Mouse (Mus musculus): ENCODE results near the gene Trio. TPM values are rescaled to one million over a fixed set of nuclear protein-coding genes. Genes with fewer than 3 reads are reported as not detected.
A peak's percentile ranks its signal among the peaks of the same experiment; 100 is the strongest.

Gene Trio
- total RNA-seq, 2 experiments from 2014 or later, result 159 to 162 TPM

GRCm38 (mm10) chr15:27806219-27806618 lies 219.4 kb downstream of the Trio start:
- DNase-seq (ENCODE audit: low spot score in 2 of 2), result peak in 1 of 2 experiments; percentile 54

DNA sequence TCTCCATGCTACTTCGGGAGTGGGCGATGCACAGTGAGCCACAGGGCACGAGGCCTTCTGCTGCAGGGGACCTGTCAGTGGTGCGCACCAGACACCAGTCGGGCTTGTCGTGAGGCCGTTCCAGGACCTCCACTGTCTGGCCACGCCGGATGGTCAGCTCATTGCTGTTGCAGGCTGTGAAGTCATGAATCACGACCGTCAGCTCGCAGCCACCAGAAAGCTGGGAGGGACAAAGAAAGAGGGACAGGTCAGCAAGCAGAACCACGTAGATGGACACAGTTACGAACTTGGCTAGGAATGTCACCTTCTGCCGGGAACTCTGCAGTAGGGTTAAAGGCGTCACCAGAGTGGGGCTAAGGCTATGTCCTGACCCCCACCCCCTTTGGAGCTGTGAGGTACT lies 220.0 kb downstream of the Trio start:
- no peak for DNase-seq (ENCODE audit: low spot score in 2 of 2)

DNA sequence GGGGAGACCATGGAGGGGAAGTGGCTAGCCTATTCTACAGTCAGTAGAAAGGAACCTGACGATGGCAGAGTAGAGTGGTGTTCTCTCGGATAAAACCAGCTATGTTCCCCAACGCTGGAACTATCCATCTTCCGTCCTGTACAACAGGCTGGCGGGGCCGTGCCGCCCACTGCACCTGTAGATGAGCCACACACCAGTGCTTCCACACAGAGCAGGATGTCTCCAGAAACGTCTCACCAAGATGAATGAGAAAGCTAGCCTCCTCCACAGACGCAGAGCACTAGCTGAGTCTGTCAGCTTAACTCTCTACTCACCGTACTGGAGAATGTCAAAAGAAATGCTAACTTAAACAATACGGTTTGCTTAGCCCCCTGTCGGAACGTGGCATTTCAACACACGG lies 221.2 kb downstream of the Trio start:
- DNase-seq (ENCODE audit: low spot score in 2 of 2), result no peak

DNA sequence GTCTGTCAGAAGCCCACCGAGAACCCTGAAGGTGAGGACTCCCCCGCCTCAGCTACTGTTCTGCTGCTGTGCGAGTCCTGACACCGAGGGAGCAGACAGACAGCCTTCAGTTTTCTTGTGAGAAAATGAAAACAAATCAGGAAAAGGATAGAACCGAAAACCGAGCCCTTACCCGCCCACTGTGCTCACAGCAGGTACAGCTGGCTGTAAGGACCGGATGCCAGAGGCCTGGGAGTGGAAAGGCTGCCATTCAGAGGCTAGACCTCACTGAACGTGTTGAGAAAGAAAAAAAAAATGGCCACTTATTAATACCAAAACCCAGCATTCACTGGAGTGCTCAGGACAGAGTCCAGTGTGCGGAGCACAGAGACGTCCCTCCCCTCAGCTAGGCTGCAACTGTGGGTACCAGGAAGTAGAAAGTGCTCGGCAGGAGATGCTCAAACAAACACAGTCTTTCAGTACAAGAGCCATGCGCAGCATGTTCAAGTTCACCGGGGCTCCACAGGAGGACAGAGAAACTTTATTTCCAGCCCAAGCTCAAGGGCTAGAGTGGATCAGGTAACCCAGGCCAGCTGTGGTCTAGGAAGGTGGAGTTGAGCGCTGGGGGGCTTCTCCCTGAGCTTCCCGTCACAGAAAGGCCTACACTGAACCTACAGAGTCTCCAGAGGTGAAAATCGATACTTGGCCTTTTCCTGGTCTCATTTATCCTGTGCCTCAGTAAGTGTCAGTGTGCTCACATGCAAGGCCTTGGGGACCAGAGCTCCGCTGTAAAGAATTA lies 221.9 kb downstream of the Trio start:
- DNase-seq (ENCODE audit: low spot score in 2 of 2), result no peak

DNA sequence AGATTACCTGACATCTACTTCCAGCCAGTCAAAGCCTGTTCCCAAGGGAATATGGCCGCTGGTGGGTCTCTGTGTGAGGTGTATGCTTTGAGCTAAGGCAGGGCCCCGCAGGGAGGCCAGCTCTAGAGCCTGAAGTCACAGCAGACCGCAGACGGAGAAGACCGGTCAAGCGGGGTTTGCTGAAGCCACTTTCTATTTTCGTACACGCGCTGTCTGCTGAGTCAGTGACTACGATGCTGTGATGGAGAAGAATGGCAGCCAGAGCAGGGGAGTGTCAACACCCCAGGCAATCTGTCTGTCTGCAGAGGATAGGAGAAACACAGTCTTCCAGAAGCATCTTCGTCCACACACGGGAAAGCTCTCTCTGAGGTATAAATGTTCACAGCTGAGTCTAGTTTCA lies 223.4 kb downstream of the Trio start:
- DNase-seq (ENCODE audit: low spot score in 2 of 2), result no peak

- no peak for DNase-seq (ENCODE audit: low spot score in 2 of 2)
Observed at GRCm38 (mm10) chr15:27801177-27801576, 224.5 kb downstream of the Trio start.

- no peak for DNase-seq (ENCODE audit: low spot score in 2 of 2)
Observed at GRCm38 (mm10) chr15:27797480-27798155, 228.0 kb downstream of the Trio start.

GRCm38 (mm10) chr15:27796868-27797222 lies 228.8 kb downstream of the Trio start:
- no peak for DNase-seq (ENCODE audit: low spot score in 2 of 2)

GRCm38 (mm10) chr15:27795942-27796867 lies 229.4 kb downstream of the Trio start:
- DNase-seq (ENCODE audit: low spot score in 2 of 2), result no peak

GRCm38 (mm10) chr15:27793284-27793683 lies 232.4 kb downstream of the Trio start:
- no peak for DNase-seq (ENCODE audit: low spot score in 2 of 2)

- DNase-seq (ENCODE audit: low spot score in 2 of 2), result no peak
Observed at GRCm38 (mm10) chr15:27792473-27792872, 233.2 kb downstream of the Trio start.

DNA sequence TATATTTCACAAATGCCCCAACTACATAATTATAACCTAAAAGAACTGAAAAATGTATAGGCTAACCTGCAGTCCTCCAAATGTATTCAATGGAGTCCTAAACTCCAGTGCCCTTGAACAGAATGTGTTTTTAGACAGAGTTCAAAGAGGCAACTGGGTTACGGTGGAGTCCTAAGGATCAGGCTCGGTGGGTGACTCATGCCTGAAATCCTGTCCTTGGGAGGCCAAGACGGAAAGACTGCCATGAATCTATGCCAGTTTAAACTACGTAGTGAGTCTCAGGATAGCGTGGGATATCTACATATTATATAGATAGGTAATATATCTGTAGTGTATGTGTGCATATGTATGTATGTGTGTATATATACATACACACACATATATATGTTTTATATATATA lies 234.5 kb downstream of the Trio start:
- no peak for DNase-seq (ENCODE audit: low spot score in 2 of 2)

GRCm38 (mm10) chr15:27790699-27791098 lies 234.9 kb downstream of the Trio start:
- no peak for DNase-seq (ENCODE audit: low spot score in 2 of 2)

DNA sequence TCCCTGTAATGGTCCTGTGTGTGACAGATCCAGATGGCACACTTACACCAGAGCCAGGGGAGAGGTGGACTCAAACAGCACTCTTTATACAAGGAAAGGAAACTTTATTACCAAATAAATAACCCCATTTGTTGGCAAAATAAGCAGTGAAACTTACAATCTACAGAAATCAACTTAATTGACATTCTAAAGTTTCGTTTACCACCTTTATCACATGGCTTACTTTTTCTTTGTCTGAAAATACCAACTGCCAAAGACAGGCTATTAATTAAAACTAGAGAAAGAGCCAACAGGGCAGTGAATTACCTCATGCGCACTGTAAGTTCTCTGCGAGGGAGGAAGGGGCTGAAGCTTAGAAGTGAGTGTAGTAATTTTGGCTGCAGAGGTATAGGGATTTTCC lies 236.3 kb downstream of the Trio start:
- DNase-seq (ENCODE audit: low spot score in 2 of 2), result no peak

- peak in 1 of 2 experiments; percentile 60 for DNase-seq (ENCODE audit: low spot score in 2 of 2)
Observed at GRCm38 (mm10) chr15:27788122-27788759, 237.4 kb downstream of the Trio start.

- no peak for DNase-seq (ENCODE audit: low spot score in 2 of 2)
Observed at GRCm38 (mm10) chr15:27787151-27787550, 238.5 kb downstream of the Trio start.

DNA sequence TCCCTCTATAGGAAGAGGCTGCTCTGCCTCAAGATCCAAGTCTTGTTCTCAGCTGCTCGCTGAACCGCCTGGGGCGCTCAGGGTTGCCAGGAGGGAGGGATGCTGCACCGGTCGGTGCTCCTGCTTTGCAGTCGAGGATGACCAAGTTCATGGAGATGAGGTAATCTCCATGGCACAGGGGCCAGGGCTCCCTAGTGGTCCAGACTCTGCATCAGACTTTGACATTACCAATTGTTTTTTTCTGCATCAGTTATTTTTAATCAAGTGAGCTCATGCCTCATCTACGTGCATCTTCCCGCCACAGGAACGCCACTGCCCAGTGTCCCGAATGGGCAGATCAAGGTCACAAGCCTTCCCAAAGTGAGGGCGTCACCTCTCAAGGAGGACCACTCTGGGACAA lies 239.2 kb downstream of the Trio start:
- DNase-seq (ENCODE audit: low spot score in 2 of 2), result no peak

DNA sequence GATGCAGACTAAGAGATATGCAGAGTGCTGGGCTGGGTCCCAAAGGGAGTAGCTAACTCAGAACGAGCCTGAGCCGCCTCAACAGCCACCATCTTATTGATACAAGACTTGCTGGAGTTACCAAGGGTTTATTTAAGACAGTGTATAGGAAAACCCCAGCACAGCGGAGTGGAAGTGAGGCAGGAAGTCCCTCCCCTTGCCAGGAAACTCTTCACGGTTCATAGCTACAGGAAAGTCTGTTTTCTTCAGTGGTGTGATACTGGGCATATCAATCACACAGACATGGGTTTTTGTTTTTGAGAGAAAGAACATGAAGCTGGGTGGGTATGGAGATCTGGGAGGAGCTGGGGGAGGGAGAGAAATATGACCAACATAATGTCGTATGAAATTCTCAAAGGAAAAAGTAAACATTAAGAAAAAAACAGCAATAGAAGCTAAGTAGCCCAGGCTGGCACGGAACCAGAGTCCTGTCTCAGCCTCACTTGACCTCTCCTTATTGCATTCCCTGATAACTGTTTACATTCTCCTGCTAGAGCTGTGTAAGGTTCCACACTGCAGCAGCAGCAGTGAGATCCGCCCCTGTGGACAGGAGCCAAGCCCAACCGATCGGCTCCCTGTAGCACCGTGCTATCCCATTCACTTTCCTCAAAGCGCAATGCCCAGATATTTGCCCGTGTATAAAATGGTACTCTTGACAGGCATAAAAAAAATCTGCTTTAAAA lies 240.2 kb downstream of the Trio start:
- DNase-seq (ENCODE audit: low spot score in 2 of 2), result peak in 1 of 2 experiments; percentile 63

DNA sequence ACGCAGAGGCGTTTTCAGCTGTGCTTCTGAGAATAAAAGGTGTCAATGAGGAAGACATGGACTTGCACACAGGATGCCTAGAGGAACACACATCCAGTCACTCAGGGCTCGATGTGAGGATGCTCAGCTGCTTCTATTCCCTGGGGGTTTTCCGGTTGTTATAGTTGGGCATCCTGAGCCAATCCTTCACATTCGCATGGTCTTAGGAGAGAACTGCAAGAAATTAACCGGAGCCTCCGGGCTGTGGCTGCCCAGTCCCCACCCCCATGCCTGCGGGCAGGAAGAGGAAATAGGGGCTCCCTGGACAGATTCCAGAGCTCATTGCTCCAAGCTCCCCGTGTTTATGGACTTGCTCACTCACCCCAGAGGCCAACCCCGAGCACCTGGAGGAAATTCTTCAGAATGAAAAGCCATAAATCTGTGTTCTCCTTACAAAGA lies 241.5 kb downstream of the Trio start:
- no peak for DNase-seq (ENCODE audit: low spot score in 2 of 2)

DNA sequence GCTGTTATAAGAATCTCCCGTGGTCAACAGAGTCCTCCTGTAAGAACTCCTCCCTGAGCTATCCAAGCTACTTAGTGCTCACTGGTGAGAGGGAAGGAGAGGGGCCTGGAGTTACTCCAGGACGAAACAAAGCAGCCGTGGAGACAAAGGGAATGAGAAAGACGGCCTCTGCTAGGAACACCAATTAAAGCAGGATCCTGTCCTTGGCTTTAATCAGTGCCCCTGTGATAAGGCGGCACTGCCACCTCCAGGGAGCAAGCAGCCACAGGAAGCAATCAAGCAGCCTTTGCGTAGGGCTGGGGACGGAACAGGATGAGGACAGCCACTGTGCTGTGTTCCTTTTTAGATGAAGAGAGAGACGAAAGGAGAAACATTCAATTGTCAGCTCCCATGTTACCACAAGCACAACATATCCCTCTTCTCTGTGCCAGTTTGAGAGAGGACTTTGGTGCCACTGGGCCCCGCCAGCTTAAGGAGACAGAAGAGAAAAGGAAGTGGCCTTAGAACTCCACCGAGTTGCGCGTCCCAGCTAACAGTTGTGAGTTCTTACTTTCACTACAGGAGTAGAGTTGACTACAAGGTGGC lies 242.0 kb downstream of the Trio start:
- no peak for DNase-seq (ENCODE audit: low spot score in 2 of 2)

Measured in gastrocnemius, postnatal 4 days (tissue).